Mouse (Mus musculus): Measurements from ENCODE around the gene Lrrc28.

GRCm38 (mm10) chr7:67634210-67634609 is 10.9 kb downstream of the Lrrc28 start:
- TF ChIP-seq CTCF (IDR thresholded peaks at IDR 0.05) (no peak), EP300 (IDR thresholded peaks at IDR 0.05) (no peak)
